Mouse (Mus musculus): ENCODE results near the gene Vps8. TPM values are rescaled to one million over a fixed set of nuclear protein-coding genes. Genes with fewer than 3 reads are reported as not detected.

Gene Vps8
- polyA plus RNA-seq, 1 experiment from 2014 or later: 20.1 TPM

- Histone ChIP-seq H3K27ac (ENCODE audit: low read length) (peak overlapping the region; percentile 63), H3K4me1 (ENCODE audit: control insufficient read depth, insufficient read depth, low read length) (peaks cover 15% of the 10 kb centered on the region), H3K9me3 (replicated peaks; ENCODE audit: control insufficient read depth, low read length) (no peaks in the 10 kb centered on the region), H3K9ac (ENCODE audit: low read length) (no peak overlapping the region), H3K4me2 (ENCODE audit: low read depth, low read length) (no peak overlapping the region), H3K36me3 (ENCODE audit: control insufficient read depth, insufficient read depth, low read length) (no peaks in the 10 kb centered on the region), H3K4me3 (replicated peaks; ENCODE audit: low read length) (no peak overlapping the region), H3K27me3 (ENCODE audit: control insufficient read depth, insufficient read depth, low read length) (no peaks in the 10 kb centered on the region)
- peak; percentile 34; the same call in 1 of the 2 replicates for ATAC-seq (ENCODE audit: insufficient read depth, low FRiP score)
- 44% methylated on average over 11 of the region's 11 CpGs for WGBS
Measured at GRCm38 (mm10) chr16:21382152-21382911, 40.6 kb upstream of the Vps8 start.

GRCm38 (mm10) chr16:21385926-21386881 is 36.7 kb upstream of the Vps8 start:
- no peak overlapping the region for H3K4me3 ChIP-seq (replicated peaks; ENCODE audit: low read length)
- no peak overlapping the region for H3K4me2 ChIP-seq (ENCODE audit: low read depth, low read length)
- no peaks in the 10 kb centered on the region for H3K9me3 ChIP-seq (replicated peaks; ENCODE audit: control insufficient read depth, low read length)
- H3K36me3 ChIP-seq (ENCODE audit: control insufficient read depth, insufficient read depth, low read length): no peaks in the 10 kb centered on the region
- H3K27me3 ChIP-seq (ENCODE audit: control insufficient read depth, insufficient read depth, low read length): no peaks in the 10 kb centered on the region
- WGBS: 45% methylated on average over 14 of the region's 14 CpGs
- H3K27ac ChIP-seq (ENCODE audit: low read length): peak overlapping the region; percentile 50
- ATAC-seq (ENCODE audit: insufficient read depth, low FRiP score): peak; percentile 56
- peaks cover 15% of the 10 kb centered on the region for H3K4me1 ChIP-seq (ENCODE audit: control insufficient read depth, insufficient read depth, low read length)
- H3K9ac ChIP-seq (ENCODE audit: low read length): no peak overlapping the region

GRCm38 (mm10) chr16:21389316-21389715 is 33.6 kb upstream of the Vps8 start:
- Histone ChIP-seq H3K9ac (ENCODE audit: low read length) (no peak overlapping the region), H3K27ac (ENCODE audit: low read length) (no peak overlapping the region), H3K4me1 (ENCODE audit: control insufficient read depth, insufficient read depth, low read length) (peaks cover 22% of the 10 kb centered on the region), H3K36me3 (ENCODE audit: control insufficient read depth, insufficient read depth, low read length) (no peaks in the 10 kb centered on the region), H3K4me3 (replicated peaks; ENCODE audit: low read length) (no peak overlapping the region), H3K4me2 (ENCODE audit: low read depth, low read length) (no peak overlapping the region), H3K27me3 (ENCODE audit: control insufficient read depth, insufficient read depth, low read length) (no peaks in the 10 kb centered on the region), H3K9me3 (replicated peaks; ENCODE audit: control insufficient read depth, low read length) (no peaks in the 10 kb centered on the region)
- ATAC-seq (ENCODE audit: insufficient read depth, low FRiP score): no peak
- 57% methylated on average over 3 of the region's 3 CpGs for WGBS

- H3K27me3 ChIP-seq (ENCODE audit: control insufficient read depth, insufficient read depth, low read length): no peaks in the 10 kb centered on the region
- H3K27ac ChIP-seq (ENCODE audit: low read length): no peak overlapping the region
- no peak for ATAC-seq (ENCODE audit: insufficient read depth, low FRiP score)
- H3K4me3 ChIP-seq (replicated peaks; ENCODE audit: low read length): no peak overlapping the region
- H3K9me3 ChIP-seq (replicated peaks; ENCODE audit: control insufficient read depth, low read length): no peaks in the 10 kb centered on the region
- H3K4me1 ChIP-seq (ENCODE audit: control insufficient read depth, insufficient read depth, low read length): peaks cover 22% of the 10 kb centered on the region
- H3K4me2 ChIP-seq (ENCODE audit: low read depth, low read length): no peak overlapping the region
- no peaks in the 10 kb centered on the region for H3K36me3 ChIP-seq (ENCODE audit: control insufficient read depth, insufficient read depth, low read length)
- H3K9ac ChIP-seq (ENCODE audit: low read length): no peak overlapping the region
- 69% methylated on average over 5 of the region's 5 CpGs for WGBS
Measured at GRCm38 (mm10) chr16:21390744-21391143, 32.2 kb upstream of the Vps8 start.

GRCm38 (mm10) chr16:21392099-21392498 is 30.8 kb upstream of the Vps8 start:
- no peak overlapping the region for H3K4me2 ChIP-seq (ENCODE audit: low read depth, low read length)
- no peak for ATAC-seq (ENCODE audit: insufficient read depth, low FRiP score)
- H3K27me3 ChIP-seq (ENCODE audit: control insufficient read depth, insufficient read depth, low read length): no peaks in the 10 kb centered on the region
- H3K9me3 ChIP-seq (replicated peaks; ENCODE audit: control insufficient read depth, low read length): no peaks in the 10 kb centered on the region
- H3K4me1 ChIP-seq (ENCODE audit: control insufficient read depth, insufficient read depth, low read length): peaks cover 19% of the 10 kb centered on the region
- 71% methylated on average over 6 of the region's 6 CpGs for WGBS
- H3K9ac ChIP-seq (ENCODE audit: low read length): no peak overlapping the region
- no peak overlapping the region for H3K4me3 ChIP-seq (replicated peaks; ENCODE audit: low read length)
- no peaks in the 10 kb centered on the region for H3K36me3 ChIP-seq (ENCODE audit: control insufficient read depth, insufficient read depth, low read length)
- H3K27ac ChIP-seq (ENCODE audit: low read length): peak overlapping the region; percentile 38; the same call in 1 of the 2 replicates

GRCm38 (mm10) chr16:21392517-21393112 is 30.3 kb upstream of the Vps8 start:
- 48% methylated on average over 9 of the region's 9 CpGs for WGBS
- Histone ChIP-seq H3K27ac (ENCODE audit: low read length) (peak overlapping the region; percentile 38), H3K4me3 (replicated peaks; ENCODE audit: low read length) (no peak overlapping the region), H3K4me1 (ENCODE audit: control insufficient read depth, insufficient read depth, low read length) (peaks cover 21% of the 10 kb centered on the region), H3K27me3 (ENCODE audit: control insufficient read depth, insufficient read depth, low read length) (no peaks in the 10 kb centered on the region), H3K9ac (ENCODE audit: low read length) (no peak overlapping the region), H3K4me2 (ENCODE audit: low read depth, low read length) (no peak overlapping the region), H3K9me3 (replicated peaks; ENCODE audit: control insufficient read depth, low read length) (no peaks in the 10 kb centered on the region), H3K36me3 (ENCODE audit: control insufficient read depth, insufficient read depth, low read length) (no peaks in the 10 kb centered on the region)
- ATAC-seq (ENCODE audit: insufficient read depth, low FRiP score): peak; percentile 80

- no peak overlapping the region for H3K27ac ChIP-seq (ENCODE audit: low read length)
- H3K4me2 ChIP-seq (ENCODE audit: low read depth, low read length): no peak overlapping the region
- no peaks in the 10 kb centered on the region for H3K27me3 ChIP-seq (ENCODE audit: control insufficient read depth, insufficient read depth, low read length)
- no peaks in the 10 kb centered on the region for H3K36me3 ChIP-seq (ENCODE audit: control insufficient read depth, insufficient read depth, low read length)
- no peak for ATAC-seq (ENCODE audit: insufficient read depth, low FRiP score)
- 58% methylated on average over 7 of the region's 7 CpGs for WGBS
- H3K4me3 ChIP-seq (replicated peaks; ENCODE audit: low read length): no peak overlapping the region
- H3K9ac ChIP-seq (ENCODE audit: low read length): no peak overlapping the region
- peaks cover 24% of the 10 kb centered on the region for H3K4me1 ChIP-seq (ENCODE audit: control insufficient read depth, insufficient read depth, low read length)
- H3K9me3 ChIP-seq (replicated peaks; ENCODE audit: control insufficient read depth, low read length): no peaks in the 10 kb centered on the region
Measured at GRCm38 (mm10) chr16:21395546-21395945, 27.4 kb upstream of the Vps8 start.

GRCm38 (mm10) chr16:21397681-21398080 is 25.2 kb upstream of the Vps8 start:
- Histone ChIP-seq H3K4me2 (ENCODE audit: low read depth, low read length) (no peak overlapping the region), H3K27ac (ENCODE audit: low read length) (no peak overlapping the region), H3K27me3 (ENCODE audit: control insufficient read depth, insufficient read depth, low read length) (no peaks in the 10 kb centered on the region), H3K36me3 (ENCODE audit: control insufficient read depth, insufficient read depth, low read length) (no peaks in the 10 kb centered on the region), H3K9ac (ENCODE audit: low read length) (no peak overlapping the region), H3K4me3 (replicated peaks; ENCODE audit: low read length) (no peak overlapping the region), H3K9me3 (replicated peaks; ENCODE audit: control insufficient read depth, low read length) (no peaks in the 10 kb centered on the region), H3K4me1 (ENCODE audit: control insufficient read depth, insufficient read depth, low read length) (peaks cover 19% of the 10 kb centered on the region)
- 49% methylated on average over 5 of the region's 5 CpGs for WGBS
- no peak for ATAC-seq (ENCODE audit: insufficient read depth, low FRiP score)
